Mouse (Mus musculus): ENCODE results near the gene Akt2.

DNA sequence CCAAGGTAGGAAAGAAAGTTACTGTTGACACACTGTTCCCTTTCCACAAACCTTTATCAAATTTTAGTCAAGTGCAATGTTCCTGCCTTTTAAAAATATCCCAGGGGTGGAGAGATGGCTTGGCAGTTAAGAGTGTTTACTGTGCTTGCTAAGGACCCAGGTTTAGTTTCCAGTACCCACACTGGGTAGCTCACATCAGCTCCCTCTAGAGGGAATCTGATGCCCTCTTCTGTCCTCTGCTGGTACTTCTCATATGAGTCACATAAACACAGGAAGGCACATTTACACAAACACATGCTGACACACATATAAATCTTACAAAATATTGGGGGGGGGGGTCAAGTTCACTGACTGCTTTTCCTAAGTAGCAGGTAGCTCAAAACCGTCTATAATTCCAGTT is 53.1 kb downstream of the Akt2 start:
- no peak for TF ChIP-seq CTCF (IDR thresholded peaks at IDR 0.05; ENCODE audit: borderline replicate concordance, control insufficient read depth, extremely low read depth, insufficient read depth, low read length, poor library complexity)
- TF ChIP-seq POLR2A (IDR thresholded peaks at IDR 0.05; ENCODE audit: control insufficient read depth, extremely low read depth, insufficient read depth, low read length, poor library complexity), result no peak

Data from thymus, adult 2 months (tissue).